Mouse (Mus musculus) liver, adult 2 months (tissue): ENCODE data around the gene H2-DMa. TPM values are rescaled to one million over a fixed set of nuclear protein-coding genes. Genes with fewer than 3 reads are reported as not detected.

ENCODE experiments used
- DNase-seq: peaks from one replicate; pipeline ENCODE4 v3.0.0-alpha.2; 2011; ENCODE audit warnings: low read depth, low spot score; ENCODE audit errors: extremely low read depth
- H3K27ac ChIP-seq: fragments of 200-500 bp; replicated peaks from 2 replicates; pipeline ENCODE4 v1.5.1; 2012; ENCODE audit warnings: low read depth, mild to moderate bottlenecking, control low read depth, inconsistent platforms, low read length; ENCODE audit not compliant: insufficient read depth
- H3K27me3 ChIP-seq: fragments of 200-500 bp; 2 replicates; pipeline ENCODE4 v1.6.1; 2012; ENCODE audit warnings: mild to moderate bottlenecking, moderate library complexity, low read length, inconsistent platforms; ENCODE audit not compliant: control insufficient read depth, insufficient read depth
- H3K36me3 ChIP-seq: fragments of 200-500 bp; 2 replicates; pipeline ENCODE4 v1.6.1; 2012; ENCODE audit warnings: low read length, inconsistent platforms; ENCODE audit not compliant: control insufficient read depth, insufficient read depth
- H3K4me1 ChIP-seq: fragments of 200-500 bp; 2 replicates; pipeline ENCODE4 v1.6.1; 2011; ENCODE audit warnings: low read length; ENCODE audit not compliant: control insufficient read depth, insufficient read depth
- H3K4me3 ChIP-seq: fragments of 200-500 bp; 2 replicates; pipeline ENCODE4 v1.5.1; 2011; ENCODE audit warnings: low read depth, mild to moderate bottlenecking, control low read depth, low read length, moderate library complexity; ENCODE audit not compliant: insufficient read depth
- H3K79me2 ChIP-seq: fragments of 200-500 bp; 2 replicates; pipeline ENCODE4 v1.6.1; 2012; ENCODE audit warnings: inconsistent platforms, mild to moderate bottlenecking, low read length, moderate library complexity; ENCODE audit not compliant: control insufficient read depth, insufficient read depth
- H3K9ac ChIP-seq: fragments of 200-500 bp; 2 replicates; pipeline ENCODE4 v1.6.1; 2012; ENCODE audit warnings: low read depth, mild to moderate bottlenecking, control low read depth, inconsistent platforms, low read length
- CTCF ChIP-seq: fragments of 200-500 bp; IDR thresholded peaks from 2 replicates; pipeline ENCODE4 v1.5.1; 2011; ENCODE audit warnings: low read depth, low read length, control low read depth
- POLR2A ChIP-seq: fragments of 200-500 bp; IDR thresholded peaks from 2 replicates; pipeline ENCODE4 v1.6.1; 2011; ENCODE audit warnings: low read length, control low read depth; ENCODE audit not compliant: insufficient read depth; ENCODE audit errors: extremely low read depth
- WGBS: fragments of 180-500 bp; shearing (Covaris S2); methylation state at CpG from one replicate; pipeline ENCODE4 v1.1.7; 2018; 5-methylcytosine and 5-hydroxymethylcytosine counted together
- polyA plus RNA-seq: library from polyadenylated mRNA; depleted of rRNA; stranded (reverse); fragments of >200 nt; gene quantifications from 2 replicates; pipeline ENCODE4 v1.2.3, GENCODE M21; 2012
- total RNA-seq: library from RNA; depleted of rRNA; stranded (reverse); fragments of >200 nt; gene quantifications from 2 replicates; pipeline ENCODE4 v1.2.3, GENCODE M21; 2014

Gene H2-DMa
- total and polyA plus RNA-seq, 2 experiments = 7.1 to 13.1 TPM

- Histone ChIP-seq H3K9ac (no peak overlapping the region), H3K27me3 (no peaks in the 10 kb centered on the region; the same call in 1 of the 2 replicates), H3K4me3 (no peak overlapping the region), H3K36me3 (no peaks in the 10 kb centered on the region), H3K79me2 (no peaks in the 10 kb centered on the region), H3K27ac (no peak overlapping the region), H3K4me1 (no peaks in the 10 kb centered on the region)
- WGBS = 22% methylated on average over 5 of the region's 5 CpGs
- TF ChIP-seq CTCF = no peak
- no peak for TF ChIP-seq POLR2A
- DNase-seq = peak; percentile 67
Observed at GRCm38 (mm10) chr17:34079621-34080020, 39.7 kb upstream of the H2-DMa start.

GRCm38 (mm10) chr17:34083104-34083503 is 36.2 kb upstream of the H2-DMa start:
- H3K27ac ChIP-seq = no peak overlapping the region
- TF ChIP-seq CTCF (no peak), POLR2A (no peak)
- H3K4me1 ChIP-seq = no peaks in the 10 kb centered on the region
- no peaks in the 10 kb centered on the region for H3K36me3 ChIP-seq
- no peak overlapping the region for H3K4me3 ChIP-seq
- H3K27me3 ChIP-seq = no peaks in the 10 kb centered on the region; the same call in 1 of the 2 replicates
- 29% methylated on average over 8 of the region's 8 CpGs for WGBS
- no peak for DNase-seq
- no peak overlapping the region for H3K9ac ChIP-seq
- no peaks in the 10 kb centered on the region for H3K79me2 ChIP-seq

- TF ChIP-seq CTCF (no peak), POLR2A (no peak)
- Histone ChIP-seq H3K4me1 (no peaks in the 10 kb centered on the region), H3K27me3 (no peaks in the 10 kb centered on the region; the same call in 1 of the 2 replicates), H3K36me3 (no peaks in the 10 kb centered on the region), H3K4me3 (no peak overlapping the region), H3K27ac (no peak overlapping the region), H3K9ac (no peak overlapping the region), H3K79me2 (no peaks in the 10 kb centered on the region)
- 73% methylated on average over 2 of the region's 2 CpGs for WGBS
- DNase-seq = no peak
Observed at GRCm38 (mm10) chr17:34087386-34087785, 32.0 kb upstream of the H2-DMa start.

DNA sequence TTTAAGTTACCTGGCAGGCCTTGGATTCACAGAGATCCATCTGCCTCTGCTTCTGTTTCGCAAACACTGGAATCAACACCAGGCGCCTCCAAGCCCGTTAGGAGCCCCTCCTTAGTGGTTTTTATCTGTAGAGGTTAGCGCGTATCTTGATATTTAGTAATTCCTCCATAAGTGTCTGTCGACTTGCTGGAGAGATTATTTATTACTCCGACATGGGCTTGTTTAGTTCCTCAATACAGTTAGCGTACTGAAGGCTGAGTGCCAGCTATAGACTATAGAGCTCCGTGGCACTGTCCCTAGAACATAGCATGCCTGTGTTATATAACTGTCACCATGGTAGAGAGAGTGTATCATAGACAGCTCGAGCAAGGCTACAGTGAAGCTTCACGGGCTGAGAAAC is 31.2 kb upstream of the H2-DMa start:
- Histone ChIP-seq H3K27me3 (no peaks in the 10 kb centered on the region; the same call in 1 of the 2 replicates), H3K79me2 (no peaks in the 10 kb centered on the region), H3K9ac (no peak overlapping the region), H3K4me3 (no peak overlapping the region), H3K27ac (no peak overlapping the region), H3K4me1 (no peaks in the 10 kb centered on the region), H3K36me3 (no peaks in the 10 kb centered on the region)
- no peak for DNase-seq
- WGBS = 84% methylated on average over 11 of the region's 11 CpGs
- TF ChIP-seq POLR2A = no peak
- TF ChIP-seq CTCF = no peak

GRCm38 (mm10) chr17:34090923-34091322 is 28.4 kb upstream of the H2-DMa start:
- no peaks in the 10 kb centered on the region for H3K4me1 ChIP-seq
- no peak overlapping the region for H3K9ac ChIP-seq
- H3K4me3 ChIP-seq = no peak overlapping the region
- no peak overlapping the region for H3K27ac ChIP-seq
- no peak for DNase-seq
- no peaks in the 10 kb centered on the region for H3K79me2 ChIP-seq
- 61% methylated on average over 7 of the region's 7 CpGs for WGBS
- TF ChIP-seq POLR2A = no peak
- TF ChIP-seq CTCF = peak; percentile 34; the same call in 1 of the 2 replicates
- no peaks in the 10 kb centered on the region; the same call in 1 of the 2 replicates for H3K27me3 ChIP-seq
- no peaks in the 10 kb centered on the region for H3K36me3 ChIP-seq

- Histone ChIP-seq H3K27me3 (no peaks in the 10 kb centered on the region), H3K4me1 (no peaks in the 10 kb centered on the region), H3K9ac (no peak within 1 kb of the TSS), H3K4me3 (no peak within 1 kb of the TSS), H3K36me3 (no peaks in the 10 kb centered on the region), H3K27ac (no peak within 1 kb of the TSS), H3K79me2 (no peaks in the 10 kb centered on the region)
- TF ChIP-seq CTCF (no peak), POLR2A (no peak)
- no peak for DNase-seq
- 55% methylated on average over 11 of the region's 11 CpGs for WGBS
Observed at GRCm38 (mm10) chr17:34092197-34092875, 27.0 kb upstream of the H2-DMa start, which contains the start of gene H2-Oa. Gene H2-Oa, plus strand, starts transcription at chr17:34092340.
